Mouse (Mus musculus): ENCODE data around the gene Tmed5.
"Not testable (repeated sequence)": the region's sequence is repeated elsewhere in the genome, so short reads cannot be mapped to it uniquely, and the experiment has no call there.

Gene Tmed5

GRCm38 (mm10) chr5:108132441-108133243 is at the start of gene Tmed5, which contains the start of gene Ccdc18:
Tmed5 (minus strand) TSS chr5:108132620.
Ccdc18 (plus strand) TSS chr5:108132875.
- peak; percentile 98 for DNase-seq

- peak; percentile 8 for DNase-seq
Observed at GRCm38 (mm10) chr5:108163695-108164094, 31.3 kb upstream of the Tmed5 start.

GRCm38 (mm10) chr5:108160796-108161195 is 28.4 kb upstream of the Tmed5 start:
- no peak for DNase-seq

- no peak for DNase-seq
Observed at GRCm38 (mm10) chr5:108152592-108152991, 20.2 kb upstream of the Tmed5 start.

GRCm38 (mm10) chr5:108131849-108132440 is 475 bp downstream of the Tmed5 start:
- no peak for DNase-seq

- DNase-seq, result no peak
Observed at GRCm38 (mm10) chr5:108120221-108120900, 12.1 kb downstream of the Tmed5 start.

- no peak for DNase-seq
Observed at GRCm38 (mm10) chr5:108117693-108118092, 14.7 kb downstream of the Tmed5 start.

- peak; percentile 20 for DNase-seq
Observed at GRCm38 (mm10) chr5:108109346-108109745, 23.1 kb downstream of the Tmed5 start.

- DNase-seq, result no peak
Observed at GRCm38 (mm10) chr5:108104306-108104705, 28.1 kb downstream of the Tmed5 start.

- DNase-seq, result no peak
Observed at GRCm38 (mm10) chr5:108100196-108100595, 32.2 kb downstream of the Tmed5 start.

- DNase-seq, result no peak
Observed at GRCm38 (mm10) chr5:108097676-108098075, 34.7 kb downstream of the Tmed5 start.

- not testable (repeated sequence) for DNase-seq
Observed at GRCm38 (mm10) chr5:108092731-108093130, 39.7 kb downstream of the Tmed5 start.

- DNase-seq, result no peak
Observed at GRCm38 (mm10) chr5:108085440-108085839, 47.0 kb downstream of the Tmed5 start.

- no peak for DNase-seq
Observed at GRCm38 (mm10) chr5:108082380-108082779, 50.0 kb downstream of the Tmed5 start.

- no peak for DNase-seq
Observed at GRCm38 (mm10) chr5:108079603-108080002, 52.8 kb downstream of the Tmed5 start.

- DNase-seq, result no peak
Observed at GRCm38 (mm10) chr5:108076833-108077540, 55.4 kb downstream of the Tmed5 start.

GRCm38 (mm10) chr5:108076241-108076640 is 56.2 kb downstream of the Tmed5 start:
- DNase-seq, result no peak

GRCm38 (mm10) chr5:108072301-108072700 is 60.1 kb downstream of the Tmed5 start:
- no peak for DNase-seq

GRCm38 (mm10) chr5:108065465-108066411 is 66.7 kb downstream of the Tmed5 start, which contains the start of gene Mtf2:
Mtf2 (plus strand) TSS chr5:108065674.
- peak; percentile 97 for DNase-seq

- no peak for DNase-seq
Observed at GRCm38 (mm10) chr5:108060413-108060812, 72.0 kb downstream of the Tmed5 start.
